Mouse (Mus musculus) C2C12 (cell line): ENCODE results near the gene Fdxacb1.

Source experiments
- CEBPB ChIP-seq: IDR thresholded peaks from one replicate; pipeline ENCODE4 v1.6.1; 2011; ENCODE audit warnings: low read depth, mild to moderate bottlenecking, control low read depth, moderate library complexity
- CTCF ChIP-seq: IDR thresholded peaks from one replicate; pipeline ENCODE4 v1.5.1; 2011; ENCODE audit not compliant: control insufficient read depth, insufficient read depth, insufficient read length
- MAX ChIP-seq: IDR thresholded peaks from one replicate; pipeline ENCODE4 v1.6.1; 2011; ENCODE audit warnings: mild to moderate bottlenecking, control low read depth
- MYOD1 ChIP-seq: IDR thresholded peaks from one replicate; pipeline ENCODE4 v1.6.1; 2011; ENCODE audit warnings: low read depth; ENCODE audit not compliant: control insufficient read depth, insufficient read length
- USF1 ChIP-seq: IDR thresholded peaks from one replicate; pipeline ENCODE4 v1.6.1; 2011; ENCODE audit warnings: low read depth, mild to moderate bottlenecking, control low read depth, moderate library complexity

DNA sequence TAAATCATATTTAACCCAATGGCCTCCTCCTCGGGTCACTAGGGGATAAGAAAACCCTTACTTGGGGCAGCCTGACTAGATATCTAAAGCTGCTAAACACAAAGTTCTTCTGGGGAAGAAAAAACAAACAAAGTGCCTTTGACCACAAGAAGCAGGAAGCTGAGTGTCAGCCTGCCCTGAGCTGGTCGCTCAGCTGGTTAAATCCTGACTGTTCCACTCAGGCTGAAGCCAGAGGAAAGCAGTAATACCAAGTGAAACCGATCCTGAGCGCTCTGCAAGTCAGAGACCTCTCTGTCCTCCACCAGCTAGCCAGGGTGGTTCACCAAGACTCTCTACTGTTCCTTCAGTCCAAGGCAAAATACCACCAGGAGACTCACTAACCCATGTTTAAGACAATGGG is 38.4 kb upstream of the Fdxacb1 start:
- TF ChIP-seq MAX (no peak), CTCF (no peak), USF1 (no peak), CEBPB (no peak), MYOD1 (no peak)
